Mouse (Mus musculus) embryonic facial prominence, embryonic 14.5 days (tissue): ENCODE measurements around the gene P4ha1. TPM values are rescaled to one million over a fixed set of nuclear protein-coding genes. Genes with fewer than 3 reads are reported as not detected.

ENCODE experiments used
- ATAC-seq: fragments of 200-750 bp; cut with Nextera tagmentation; 2 replicates; pipeline ENCODE4 v1.8.0; 2017; ENCODE audit warnings: low read depth, moderate number of reproducible peaks, moderate TSS enrichment
- DNase-seq: peaks from one replicate; pipeline ENCODE4 v3.0.0-alpha.2; 2015; ENCODE audit warnings: low spot score
- H3K27ac ChIP-seq: fragments of 300-500 bp; sonication (generic); replicated peaks from 2 replicates; pipeline ENCODE4 v1.5.1; 2014; ENCODE audit warnings: low read depth, mild to moderate bottlenecking, low read length, moderate library complexity
- H3K27me3 ChIP-seq: fragments of 300-500 bp; sonication (generic); replicated peaks from 2 replicates; pipeline ENCODE4 v1.6.1; 2014; ENCODE audit warnings: low read length; ENCODE audit not compliant: control insufficient read depth, insufficient read depth
- H3K36me3 ChIP-seq: fragments of 300-500 bp; sonication (generic); 2 replicates; pipeline ENCODE4 v1.6.1; 2014; ENCODE audit warnings: low read length, mixed read lengths; ENCODE audit not compliant: control insufficient read depth, insufficient read depth
- H3K4me1 ChIP-seq: fragments of 300-500 bp; sonication (generic); 2 replicates; pipeline ENCODE4 v1.6.1; 2014; ENCODE audit warnings: antibody characterized with exemption, low read length; ENCODE audit not compliant: control insufficient read depth, insufficient read depth
- H3K4me2 ChIP-seq: fragments of 300-500 bp; sonication (generic); 2 replicates; pipeline ENCODE4 v1.6.1; 2014; ENCODE audit warnings: low read depth, mild to moderate bottlenecking, low read length, moderate library complexity, mixed read lengths
- H3K4me3 ChIP-seq: fragments of 300-500 bp; sonication (generic); 2 replicates; pipeline ENCODE4 v1.5.1; 2014; ENCODE audit warnings: low read depth, mild to moderate bottlenecking, low read length
- H3K9ac ChIP-seq: fragments of 300-500 bp; sonication (generic); 2 replicates; pipeline ENCODE4 v1.6.1; 2014; ENCODE audit warnings: low read depth, mild to moderate bottlenecking, low read length, moderate library complexity, mixed read lengths
- H3K9me3 ChIP-seq: fragments of 300-500 bp; sonication (generic); 2 replicates; pipeline ENCODE4 v1.6.1; 2016; ENCODE audit warnings: low read length; ENCODE audit not compliant: control insufficient read depth
- WGBS: fragments of 180-500 bp; shearing (Covaris S2); extraction: QIAGEN DNeasy Blood & Tissue Kit; methylation state at CpG from one replicate; pipeline ENCODE4 v1.1.7; 2014; 5-methylcytosine and 5-hydroxymethylcytosine counted together
- polyA plus RNA-seq: library from polyadenylated mRNA; unstranded; fragments of >200 nt; fragmentation: Nextera tagmentation; extraction: Ambion mirVana; gene quantifications from 2 replicates; pipeline ENCODE4 v1.2.1, GENCODE M21; 2014

The P4ha1 gene
- polyA plus RNA-seq, 1 experiment from 2014 or later: 121 TPM

GRCm38 (mm10) chr10:59310691-59311457 is 12.2 kb upstream of the P4ha1 start:
- Histone ChIP-seq H3K9ac (no peak overlapping the region), H3K27me3 (no peaks in the 10 kb centered on the region), H3K4me3 (no peak overlapping the region), H3K4me2 (no peak overlapping the region), H3K36me3 (no peaks in the 10 kb centered on the region), H3K27ac (no peak overlapping the region), H3K4me1 (no peaks in the 10 kb centered on the region), H3K9me3 (no peaks in the 10 kb centered on the region)
- WGBS: 61% methylated on average over 6 of the region's 6 CpGs
- 0 out of 2 replicates have a peak, but pooled peaks have one; percentile 50 for ATAC-seq
- DNase-seq: peak; percentile 84

- WGBS: 81% methylated on average over 5 of the region's 5 CpGs
- no peaks in the 10 kb centered on the region for H3K9me3 ChIP-seq
- no peaks in the 10 kb centered on the region for H3K36me3 ChIP-seq
- H3K9ac ChIP-seq: no peak overlapping the region
- H3K4me2 ChIP-seq: no peak overlapping the region
- ATAC-seq: no peak
- no peaks in the 10 kb centered on the region for H3K27me3 ChIP-seq
- no peak for DNase-seq
- no peaks in the 10 kb centered on the region for H3K4me1 ChIP-seq
- H3K4me3 ChIP-seq: no peak overlapping the region
- no peak overlapping the region for H3K27ac ChIP-seq
Measured at GRCm38 (mm10) chr10:59311881-59312280, 11.2 kb upstream of the P4ha1 start.

GRCm38 (mm10) chr10:59321112-59321511 is 2.0 kb upstream of the P4ha1 start:
- Histone ChIP-seq H3K27me3 (no peaks in the 10 kb centered on the region), H3K4me2 (no peak overlapping the region), H3K4me3 (no peak overlapping the region), H3K4me1 (peaks cover 17% of the 10 kb centered on the region), H3K9ac (no peak overlapping the region), H3K36me3 (no peaks in the 10 kb centered on the region), H3K27ac (no peak overlapping the region), H3K9me3 (no peaks in the 10 kb centered on the region)
- DNase-seq (no peak), ATAC-seq (no peak)
- 68% methylated on average over 3 of the region's 3 CpGs for WGBS

GRCm38 (mm10) chr10:59322271-59322670 is 825 bp upstream of the P4ha1 start:
- Histone ChIP-seq H3K27ac (peak overlapping the region; percentile 81), H3K4me3 (peak overlapping the region; percentile 66), H3K36me3 (no peaks in the 10 kb centered on the region), H3K4me2 (peak overlapping the region; percentile 63), H3K27me3 (no peaks in the 10 kb centered on the region), H3K9ac (peak overlapping the region; percentile 84; the same call in 1 of the 2 replicates), H3K9me3 (no peaks in the 10 kb centered on the region), H3K4me1 (peaks cover 24% of the 10 kb centered on the region)
- ATAC-seq (no peak), DNase-seq (no peak)
- 45% methylated on average over 4 of the region's 4 CpGs for WGBS

GRCm38 (mm10) chr10:59323488-59324161 is 529 bp downstream of the P4ha1 start:
- peaks cover 24% of the 10 kb centered on the region for H3K4me1 ChIP-seq
- H3K4me2 ChIP-seq: peak overlapping the region; percentile 69
- peak; percentile 81 for DNase-seq
- peak overlapping the region; percentile 84 for H3K9ac ChIP-seq
- 3% methylated on average over 34 of the region's 49 CpGs for WGBS
- peak; percentile 74 for ATAC-seq
- no peaks in the 10 kb centered on the region for H3K36me3 ChIP-seq
- H3K27ac ChIP-seq: peak overlapping the region; percentile 96
- H3K4me3 ChIP-seq: peak overlapping the region; percentile 66
- H3K9me3 ChIP-seq: no peaks in the 10 kb centered on the region
- no peaks in the 10 kb centered on the region for H3K27me3 ChIP-seq

- peak; percentile 63 for DNase-seq
- peak overlapping the region; percentile 84 for H3K9ac ChIP-seq
- 8% methylated on average over 15 of the region's 15 CpGs for WGBS
- no peak for ATAC-seq
- H3K4me3 ChIP-seq: peak overlapping the region; percentile 66
- no peaks in the 10 kb centered on the region for H3K36me3 ChIP-seq
- H3K9me3 ChIP-seq: no peaks in the 10 kb centered on the region
- peak overlapping the region; percentile 69 for H3K4me2 ChIP-seq
- peaks cover 24% of the 10 kb centered on the region for H3K4me1 ChIP-seq
- peak overlapping the region; percentile 96 for H3K27ac ChIP-seq
- no peaks in the 10 kb centered on the region for H3K27me3 ChIP-seq
Measured at GRCm38 (mm10) chr10:59324311-59325165, 1.4 kb downstream of the P4ha1 start.

GRCm38 (mm10) chr10:59326612-59327315 is 3.7 kb downstream of the P4ha1 start:
- no peaks in the 10 kb centered on the region for H3K9me3 ChIP-seq
- H3K4me2 ChIP-seq: peak overlapping the region; percentile 69
- ATAC-seq: no peak
- 62% methylated on average over 8 of the region's 8 CpGs for WGBS
- no peak overlapping the region for H3K27ac ChIP-seq
- H3K27me3 ChIP-seq: no peaks in the 10 kb centered on the region
- 0 out of 2 replicates have a peak, but pooled peaks cover 3% of the 10 kb centered on the region for H3K36me3 ChIP-seq
- no peak overlapping the region for H3K9ac ChIP-seq
- peaks cover 24% of the 10 kb centered on the region for H3K4me1 ChIP-seq
- DNase-seq: no peak
- 0 out of 2 replicates have a peak overlapping the region, but pooled peaks have one; percentile 3 for H3K4me3 ChIP-seq

GRCm38 (mm10) chr10:59327316-59327710 is 4.2 kb downstream of the P4ha1 start:
- ATAC-seq (no peak), DNase-seq (no peak)
- H3K4me2 ChIP-seq: no peak overlapping the region; the same call in 1 of the 2 replicates
- no peaks in the 10 kb centered on the region for H3K9me3 ChIP-seq
- no peaks in the 10 kb centered on the region for H3K27me3 ChIP-seq
- no peak overlapping the region for H3K4me3 ChIP-seq
- no peak overlapping the region for H3K27ac ChIP-seq
- H3K4me1 ChIP-seq: peaks cover 21% of the 10 kb centered on the region
- 0 out of 2 replicates have a peak, but pooled peaks cover 6% of the 10 kb centered on the region for H3K36me3 ChIP-seq
- WGBS: 80% methylated on average over 3 of the region's 3 CpGs
- H3K9ac ChIP-seq: no peak overlapping the region
